Mouse (Mus musculus) heart, embryonic 15.5 days (tissue): ENCODE measurements at regions not wholly inside any gene's neighbourhood (a gene's known extent, or its start where the extent isn't known, plus 50 kb on each side); places are given as distances from the start of the nearest gene placed in this dataset.

ENCODE experiments used
- ATAC-seq: fragments of 200-750 bp; cut with Nextera tagmentation; replicated peaks from 2 replicates; pipeline ENCODE4 v1.8.0; 2017; ENCODE audit warnings: low read depth, moderate TSS enrichment; ENCODE audit not compliant: insufficient number of reproducible peaks, insufficient read depth, low FRiP score
- H3K27ac ChIP-seq: fragments of 300-500 bp; sonication (generic); 2 replicates; pipeline ENCODE4 v1.5.1; 2015; ENCODE audit warnings: mild to moderate bottlenecking, inconsistent platforms
- H3K27me3 ChIP-seq: fragments of 300-500 bp; sonication (generic); 2 replicates; pipeline ENCODE4 v1.6.1; 2015; ENCODE audit warnings: inconsistent platforms
- H3K36me3 ChIP-seq: fragments of 300-500 bp; sonication (generic); 2 replicates; pipeline ENCODE4 v1.6.1; 2015; ENCODE audit warnings: mild to moderate bottlenecking, inconsistent platforms
- H3K4me1 ChIP-seq: fragments of 300-500 bp; sonication (generic); replicated peaks from 2 replicates; pipeline ENCODE4 v1.6.1; 2015; ENCODE audit warnings: inconsistent platforms
- H3K4me2 ChIP-seq: fragments of 300-500 bp; sonication (generic); 2 replicates; pipeline ENCODE4 v1.6.1; 2015; ENCODE audit warnings: inconsistent platforms, mild to moderate bottlenecking, moderate library complexity
- H3K4me3 ChIP-seq: fragments of 300-500 bp; sonication (generic); 2 replicates; pipeline ENCODE4 v1.5.1; 2015; ENCODE audit warnings: mild to moderate bottlenecking, inconsistent platforms
- H3K9ac ChIP-seq: fragments of 300-500 bp; sonication (generic); 2 replicates; pipeline ENCODE4 v1.6.1; 2015; ENCODE audit warnings: mild to moderate bottlenecking, inconsistent platforms
- H3K9me3 ChIP-seq: fragments of 300-500 bp; sonication (generic); replicated peaks from 2 replicates; pipeline ENCODE4 v1.6.1; 2016; ENCODE audit warnings: inconsistent platforms
- WGBS: fragments of 180-500 bp; shearing (Covaris S2); methylation state at CpG from one replicate; pipeline ENCODE4 v1.1.7; 2015; ENCODE audit warnings: mixed read lengths; 5-methylcytosine and 5-hydroxymethylcytosine counted together

- Histone ChIP-seq H3K9me3 (no peaks in the 10 kb centered on the region), H3K27ac (no peak overlapping the region), H3K36me3 (no peaks in the 10 kb centered on the region), H3K9ac (no peak overlapping the region), H3K27me3 (no peaks in the 10 kb centered on the region), H3K4me2 (no peak overlapping the region), H3K4me3 (no peak overlapping the region), H3K4me1 (no peaks in the 10 kb centered on the region)
- 70% methylated on average over 1 of the region's 1 CpGs for WGBS
- no peak for ATAC-seq
Measured at GRCm38 (mm10) chr7:117282194-117282593, 98.6 kb upstream of the Xylt1 start.

GRCm38 (mm10) chr7:117285206-117285605, 95.6 kb upstream of the Xylt1 start:
- Histone ChIP-seq H3K4me3 (no peak overlapping the region), H3K9ac (no peak overlapping the region), H3K4me1 (no peaks in the 10 kb centered on the region), H3K36me3 (no peaks in the 10 kb centered on the region), H3K27me3 (no peaks in the 10 kb centered on the region), H3K9me3 (no peaks in the 10 kb centered on the region), H3K4me2 (no peak overlapping the region), H3K27ac (no peak overlapping the region)
- ATAC-seq: no peak
- WGBS: 69% methylated on average over 3 of the region's 3 CpGs

- no peaks in the 10 kb centered on the region for H3K9me3 ChIP-seq
- no peak overlapping the region for H3K4me2 ChIP-seq
- H3K27me3 ChIP-seq: no peaks in the 10 kb centered on the region
- H3K36me3 ChIP-seq: no peaks in the 10 kb centered on the region
- H3K27ac ChIP-seq: no peak overlapping the region
- no peak overlapping the region for H3K4me3 ChIP-seq
- no peaks in the 10 kb centered on the region for H3K4me1 ChIP-seq
- H3K9ac ChIP-seq: no peak overlapping the region
- WGBS: 68% methylated on average over 5 of the region's 5 CpGs
- no peak for ATAC-seq
Measured at GRCm38 (mm10) chr7:117285985-117286384, 94.8 kb upstream of the Xylt1 start.

- Histone ChIP-seq H3K27ac (no peak overlapping the region), H3K27me3 (no peaks in the 10 kb centered on the region; the same call in 1 of the 2 replicates), H3K9me3 (no peaks in the 10 kb centered on the region), H3K36me3 (no peaks in the 10 kb centered on the region), H3K4me3 (no peak overlapping the region), H3K4me1 (no peaks in the 10 kb centered on the region), H3K4me2 (no peak overlapping the region), H3K9ac (no peak overlapping the region)
- 28% methylated on average over 2 of the region's 2 CpGs for WGBS
- ATAC-seq: no peak
Measured at GRCm38 (mm10) chr7:117303705-117304104, 77.1 kb upstream of the Xylt1 start.

- Histone ChIP-seq H3K9ac (no peak overlapping the region), H3K4me1 (no peaks in the 10 kb centered on the region), H3K27me3 (no peaks in the 10 kb centered on the region), H3K4me3 (no peak overlapping the region), H3K9me3 (no peaks in the 10 kb centered on the region), H3K4me2 (no peak overlapping the region), H3K36me3 (no peaks in the 10 kb centered on the region), H3K27ac (no peak overlapping the region)
- ATAC-seq: no peak
- 68% methylated on average over 2 of the region's 2 CpGs for WGBS
Measured at GRCm38 (mm10) chr7:117310586-117311200, 70.1 kb upstream of the Xylt1 start.

- H3K27ac ChIP-seq: no peak overlapping the region
- H3K4me3 ChIP-seq: no peak overlapping the region
- 60% methylated on average over 4 of the region's 4 CpGs for WGBS
- H3K9me3 ChIP-seq: no peaks in the 10 kb centered on the region
- H3K9ac ChIP-seq: no peak overlapping the region
- no peak for ATAC-seq
- H3K4me1 ChIP-seq: no peaks in the 10 kb centered on the region
- no peaks in the 10 kb centered on the region for H3K36me3 ChIP-seq
- no peak overlapping the region for H3K4me2 ChIP-seq
- H3K27me3 ChIP-seq: no peaks in the 10 kb centered on the region
Measured at GRCm38 (mm10) chr7:117311316-117311715, 69.5 kb upstream of the Xylt1 start.

- H3K27ac ChIP-seq: no peak overlapping the region
- H3K4me2 ChIP-seq: no peak overlapping the region
- H3K4me3 ChIP-seq: no peak overlapping the region
- ATAC-seq: no peak
- H3K9ac ChIP-seq: no peak overlapping the region
- no peaks in the 10 kb centered on the region for H3K4me1 ChIP-seq
- no peaks in the 10 kb centered on the region for H3K36me3 ChIP-seq
- no peaks in the 10 kb centered on the region for H3K27me3 ChIP-seq
- 80% methylated on average over 5 of the region's 5 CpGs for WGBS
- H3K9me3 ChIP-seq: no peaks in the 10 kb centered on the region
Measured at GRCm38 (mm10) chr7:117316126-117316805, 64.5 kb upstream of the Xylt1 start.

GRCm38 (mm10) chr7:117317362-117317761, 63.4 kb upstream of the Xylt1 start:
- no peaks in the 10 kb centered on the region for H3K27me3 ChIP-seq
- no peaks in the 10 kb centered on the region for H3K36me3 ChIP-seq
- 42% methylated on average over 2 of the region's 2 CpGs for WGBS
- no peaks in the 10 kb centered on the region for H3K4me1 ChIP-seq
- H3K4me2 ChIP-seq: no peak overlapping the region
- no peak for ATAC-seq
- no peak overlapping the region for H3K27ac ChIP-seq
- no peak overlapping the region for H3K9ac ChIP-seq
- no peak overlapping the region for H3K4me3 ChIP-seq
- H3K9me3 ChIP-seq: no peaks in the 10 kb centered on the region

- ATAC-seq: no peak
- Histone ChIP-seq H3K36me3 (no peaks in the 10 kb centered on the region), H3K4me2 (no peak overlapping the region), H3K27ac (no peak overlapping the region), H3K9ac (no peak overlapping the region), H3K4me1 (no peaks in the 10 kb centered on the region), H3K27me3 (no peaks in the 10 kb centered on the region), H3K4me3 (no peak overlapping the region), H3K9me3 (no peaks in the 10 kb centered on the region)
- WGBS: 40% methylated on average over 6 of the region's 6 CpGs
Measured at GRCm38 (mm10) chr7:117320552-117320951, 60.2 kb upstream of the Xylt1 start.
